Mouse (Mus musculus): ENCODE data around the gene Ucp3.

DNA sequence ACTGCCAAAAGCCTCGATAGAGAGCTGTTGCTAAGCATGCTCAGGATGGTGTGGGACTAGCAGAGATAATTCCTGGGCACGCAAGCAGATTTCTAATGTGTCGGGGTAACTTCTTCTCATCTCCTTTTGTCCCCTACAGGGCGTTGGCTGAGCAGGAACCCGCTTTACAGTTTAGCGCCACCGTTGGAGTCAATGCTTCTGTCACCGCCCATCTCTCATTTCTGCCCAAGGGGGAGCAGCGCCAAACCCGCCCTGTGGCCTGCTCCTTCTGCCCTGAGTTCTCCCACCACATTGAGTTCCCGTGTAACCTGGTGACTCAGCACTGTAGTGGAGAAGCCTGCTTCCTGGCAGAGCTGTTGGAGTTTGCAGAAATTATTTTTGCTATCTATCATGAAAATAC lies 42.9 kb upstream of the Ucp3 start:
- TF ChIP-seq CTCF (IDR thresholded peaks at IDR 0.05; ENCODE audit: low read depth) (no peak), EP300 (optimal IDR thresholded peaks at IDR 0.05) (no peak)
